Mouse (Mus musculus) midbrain, embryonic 12.5 days (tissue): ENCODE measurements around the gene Lcmt1. TPM values are rescaled to one million over a fixed set of nuclear protein-coding genes. Genes with fewer than 3 reads are reported as not detected.

ENCODE experiments used
- ATAC-seq: fragments of 200-750 bp; cut with Nextera tagmentation; 2 replicates; pipeline ENCODE4 v1.8.0; 2017; ENCODE audit warnings: low read depth, moderate TSS enrichment, moderate library complexity; ENCODE audit not compliant: low FRiP score
- H3K27ac ChIP-seq: fragments of 300-500 bp; sonication (generic); replicated peaks from 2 replicates; pipeline ENCODE4 v1.5.1; 2016; ENCODE audit warnings: mild to moderate bottlenecking
- H3K27me3 ChIP-seq: fragments of 300-500 bp; sonication (generic); 2 replicates; pipeline ENCODE4 v1.6.1; 2016; ENCODE audit warnings: mild to moderate bottlenecking
- H3K36me3 ChIP-seq: fragments of 300-500 bp; sonication (generic); 2 replicates; pipeline ENCODE4 v1.6.1; 2016
- H3K4me1 ChIP-seq: fragments of 300-500 bp; sonication (generic); 2 replicates; pipeline ENCODE4 v1.6.1; 2016
- H3K4me2 ChIP-seq: fragments of 300-500 bp; sonication (generic); replicated peaks from 2 replicates; pipeline ENCODE4 v1.6.1; 2016; ENCODE audit warnings: mild to moderate bottlenecking, moderate library complexity
- H3K4me3 ChIP-seq: fragments of 300-500 bp; sonication (generic); 2 replicates; pipeline ENCODE4 v1.5.1; 2016; ENCODE audit warnings: mild to moderate bottlenecking
- H3K9ac ChIP-seq: fragments of 300-500 bp; sonication (generic); replicated peaks from 2 replicates; pipeline ENCODE4 v1.6.1; 2016; ENCODE audit warnings: mild to moderate bottlenecking, moderate library complexity
- H3K9me3 ChIP-seq: fragments of 300-500 bp; sonication (generic); 2 replicates; pipeline ENCODE4 v1.6.1; 2016; ENCODE audit warnings: mild to moderate bottlenecking
- WGBS: fragments of 180-500 bp; shearing (Covaris S2); methylation state at CpG from one replicate; pipeline ENCODE4 v1.1.7; 2016; 5-methylcytosine and 5-hydroxymethylcytosine counted together
- polyA plus RNA-seq: library from polyadenylated mRNA; unstranded; fragments of >200 nt; fragmentation: Nextera tagmentation; extraction: Ambion mirVana; gene quantifications from 2 replicates; pipeline ENCODE4 v1.2.1, GENCODE M21; 2016

The Lcmt1 gene
- polyA plus RNA-seq, 1 experiment from 2014 or later, result 62.3 TPM

GRCm38 (mm10) chr7:123385693-123386407 is 16.3 kb downstream of the Lcmt1 start:
- H3K4me2 ChIP-seq, result no peak overlapping the region
- ATAC-seq, result no peak
- no peak overlapping the region for H3K27ac ChIP-seq
- H3K9me3 ChIP-seq, result no peaks in the 10 kb centered on the region
- H3K9ac ChIP-seq, result no peak overlapping the region
- 85% methylated on average over 11 of the region's 11 CpGs for WGBS
- H3K4me1 ChIP-seq, result no peaks in the 10 kb centered on the region
- no peak overlapping the region for H3K4me3 ChIP-seq
- peaks cover 34% of the 10 kb centered on the region for H3K36me3 ChIP-seq
- H3K27me3 ChIP-seq, result no peaks in the 10 kb centered on the region

GRCm38 (mm10) chr7:123389686-123390280 is 20.2 kb downstream of the Lcmt1 start:
- Histone ChIP-seq H3K4me1 (no peaks in the 10 kb centered on the region), H3K9ac (no peak overlapping the region), H3K4me3 (no peak overlapping the region), H3K4me2 (no peak overlapping the region), H3K27ac (no peak overlapping the region), H3K27me3 (no peaks in the 10 kb centered on the region), H3K36me3 (peaks cover 50% of the 10 kb centered on the region), H3K9me3 (no peaks in the 10 kb centered on the region)
- no peak for ATAC-seq
- WGBS, result 87% methylated on average over 6 of the region's 6 CpGs

GRCm38 (mm10) chr7:123394271-123394670 is 24.7 kb downstream of the Lcmt1 start:
- no peak overlapping the region for H3K4me3 ChIP-seq

GRCm38 (mm10) chr7:123396900-123397299 is 27.3 kb downstream of the Lcmt1 start:
- ATAC-seq, result no peak

More at GRCm38 (mm10) chr7:123394271-123394670, 24.7 kb downstream of the Lcmt1 start:
- Histone ChIP-seq H3K9me3 (no peaks in the 10 kb centered on the region), H3K27me3 (no peaks in the 10 kb centered on the region), H3K4me1 (no peaks in the 10 kb centered on the region), H3K4me2 (no peak overlapping the region), H3K9ac (no peak overlapping the region), H3K27ac (no peak overlapping the region), H3K36me3 (0 out of 2 replicates have a peak, but pooled peaks cover 28% of the 10 kb centered on the region)
- 95% methylated on average over 6 of the region's 6 CpGs for WGBS
- no peak for ATAC-seq

GRCm38 (mm10) chr7:123397369-123397768 is 27.8 kb downstream of the Lcmt1 start:
- H3K27me3 ChIP-seq, result no peaks in the 10 kb centered on the region
- no peaks in the 10 kb centered on the region for H3K4me1 ChIP-seq
- H3K9me3 ChIP-seq, result no peaks in the 10 kb centered on the region
- H3K4me3 ChIP-seq, result no peak overlapping the region
- H3K36me3 ChIP-seq, result peaks cover 28% of the 10 kb centered on the region
- no peak overlapping the region for H3K27ac ChIP-seq
- no peak overlapping the region for H3K4me2 ChIP-seq
- ATAC-seq, result no peak
- no peak overlapping the region for H3K9ac ChIP-seq
- 85% methylated on average over 8 of the region's 8 CpGs for WGBS

More at GRCm38 (mm10) chr7:123396900-123397299, 27.3 kb downstream of the Lcmt1 start:
- Histone ChIP-seq H3K9ac (no peak overlapping the region), H3K36me3 (peaks cover 27% of the 10 kb centered on the region; the same call in 1 of the 2 replicates), H3K4me2 (no peak overlapping the region), H3K27me3 (no peaks in the 10 kb centered on the region), H3K4me3 (no peak overlapping the region), H3K4me1 (no peaks in the 10 kb centered on the region), H3K9me3 (no peaks in the 10 kb centered on the region), H3K27ac (no peak overlapping the region)
- 90% methylated on average over 5 of the region's 5 CpGs for WGBS

- Histone ChIP-seq H3K4me1 (no peaks in the 10 kb centered on the region), H3K9me3 (no peaks in the 10 kb centered on the region), H3K27me3 (no peaks in the 10 kb centered on the region), H3K9ac (no peak overlapping the region), H3K4me3 (no peak overlapping the region), H3K4me2 (no peak overlapping the region), H3K36me3 (peaks cover 28% of the 10 kb centered on the region), H3K27ac (no peak overlapping the region)
- WGBS, result 93% methylated on average over 8 of the region's 8 CpGs
- ATAC-seq, result no peak
Measured at GRCm38 (mm10) chr7:123397931-123398330, 28.3 kb downstream of the Lcmt1 start.

- no peak overlapping the region for H3K4me2 ChIP-seq
- H3K9me3 ChIP-seq, result no peaks in the 10 kb centered on the region
- WGBS, result 24% methylated on average over 7 of the region's 7 CpGs
- H3K4me3 ChIP-seq, result no peak overlapping the region
- no peaks in the 10 kb centered on the region for H3K27me3 ChIP-seq
- no peak overlapping the region for H3K27ac ChIP-seq
- H3K36me3 ChIP-seq, result peaks cover 30% of the 10 kb centered on the region
- H3K4me1 ChIP-seq, result no peaks in the 10 kb centered on the region
- ATAC-seq, result no peak
- H3K9ac ChIP-seq, result no peak overlapping the region
Measured at GRCm38 (mm10) chr7:123398828-123399227, 29.2 kb downstream of the Lcmt1 start.

- Histone ChIP-seq H3K36me3 (peaks cover 34% of the 10 kb centered on the region), H3K4me1 (no peaks in the 10 kb centered on the region), H3K9me3 (no peaks in the 10 kb centered on the region), H3K27ac (no peak overlapping the region), H3K9ac (no peak overlapping the region), H3K4me2 (no peak overlapping the region), H3K4me3 (no peak overlapping the region), H3K27me3 (no peaks in the 10 kb centered on the region)
- ATAC-seq, result no peak
- 89% methylated on average over 4 of the region's 4 CpGs for WGBS
Measured at GRCm38 (mm10) chr7:123399286-123399685, 29.7 kb downstream of the Lcmt1 start.

- Histone ChIP-seq H3K9ac (no peak overlapping the region), H3K27me3 (no peaks in the 10 kb centered on the region), H3K36me3 (peaks cover 49% of the 10 kb centered on the region), H3K9me3 (no peaks in the 10 kb centered on the region), H3K27ac (no peak overlapping the region), H3K4me2 (no peak overlapping the region), H3K4me1 (no peaks in the 10 kb centered on the region), H3K4me3 (no peak overlapping the region)
- no peak for ATAC-seq
- 88% methylated on average over 3 of the region's 3 CpGs for WGBS
Measured at GRCm38 (mm10) chr7:123401121-123401520, 31.5 kb downstream of the Lcmt1 start.

- Histone ChIP-seq H3K4me3 (no peak overlapping the region), H3K36me3 (peaks cover 49% of the 10 kb centered on the region), H3K4me1 (no peaks in the 10 kb centered on the region), H3K27me3 (no peaks in the 10 kb centered on the region), H3K27ac (no peak overlapping the region), H3K9ac (no peak overlapping the region), H3K4me2 (no peak overlapping the region), H3K9me3 (no peaks in the 10 kb centered on the region)
- no peak for ATAC-seq
- WGBS, result 93% methylated on average over 6 of the region's 6 CpGs
Measured at GRCm38 (mm10) chr7:123404198-123404597, 34.6 kb downstream of the Lcmt1 start.

- no peak overlapping the region for H3K4me3 ChIP-seq
- ATAC-seq, result no peak
- H3K9me3 ChIP-seq, result no peaks in the 10 kb centered on the region
- H3K4me2 ChIP-seq, result no peak overlapping the region
- peaks cover 52% of the 10 kb centered on the region for H3K36me3 ChIP-seq
- no peaks in the 10 kb centered on the region for H3K27me3 ChIP-seq
- no peak overlapping the region for H3K27ac ChIP-seq
- no peaks in the 10 kb centered on the region for H3K4me1 ChIP-seq
- no peak overlapping the region for H3K9ac ChIP-seq
- WGBS, result 92% methylated on average over 3 of the region's 3 CpGs
Measured at GRCm38 (mm10) chr7:123405619-123406018, 36.0 kb downstream of the Lcmt1 start.

GRCm38 (mm10) chr7:123406988-123407387 is 37.4 kb downstream of the Lcmt1 start:
- no peak overlapping the region for H3K4me3 ChIP-seq
- no peak overlapping the region for H3K4me2 ChIP-seq
- peaks cover 54% of the 10 kb centered on the region for H3K36me3 ChIP-seq
- WGBS, result 80% methylated on average over 4 of the region's 4 CpGs
- ATAC-seq, result no peak
- no peak overlapping the region for H3K27ac ChIP-seq
- no peak overlapping the region for H3K9ac ChIP-seq
- H3K27me3 ChIP-seq, result no peaks in the 10 kb centered on the region
- no peaks in the 10 kb centered on the region for H3K4me1 ChIP-seq
- H3K9me3 ChIP-seq, result no peaks in the 10 kb centered on the region
